Mouse (Mus musculus): ENCODE measurements around the gene Sec62. TPM values are rescaled to one million over a fixed set of nuclear protein-coding genes. Genes with fewer than 3 reads are reported as not detected.

Gene Sec62
- total RNA-seq (2012; rRNA removed): 32.8 and 35.6 TPM in 2 replicates
- 100 to 1,000 TPM in 1 of 2 experiments, 10 to 100 TPM in 1; 75.4 to 171 TPM for polyA plus RNA-seq (2012; ENCODE audit: insufficient read depth in 1 of 2, insufficient read length in 2 of 2, low read depth in 1 of 2, low replicate concordance in 2 of 2, missing spikeins in 1 of 2)

DNA sequence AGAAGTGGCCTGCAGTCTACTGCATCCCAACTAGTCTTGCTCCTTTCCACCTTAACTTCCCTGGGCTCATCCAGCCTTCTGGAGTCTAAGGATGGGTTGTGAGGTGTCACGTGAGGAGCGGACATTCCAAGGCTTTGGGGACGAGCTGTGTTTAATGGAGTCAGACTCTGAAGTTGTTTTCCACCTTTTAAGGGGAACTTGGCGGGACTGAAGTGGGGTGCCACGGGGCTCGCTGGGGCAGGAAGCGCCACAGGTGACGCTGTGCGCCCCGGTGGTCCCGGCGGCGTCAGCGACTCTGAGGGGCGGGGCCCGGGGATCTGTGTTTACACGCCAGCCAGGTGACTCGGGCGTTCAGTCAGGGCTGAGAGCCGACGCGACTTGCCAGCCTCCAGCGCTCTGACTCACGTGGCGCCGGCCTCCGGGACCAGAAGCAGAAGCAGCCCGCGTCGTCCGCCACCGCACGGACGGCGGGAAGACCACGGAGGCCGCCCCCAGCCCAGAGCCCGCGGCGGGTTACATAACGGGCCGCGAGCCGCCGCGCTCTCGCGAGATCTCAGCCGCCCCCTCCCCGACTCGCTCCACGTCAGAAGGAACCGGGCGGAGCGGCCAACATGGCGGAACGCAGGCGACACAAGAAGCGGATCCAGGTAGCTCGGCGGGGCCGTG lies at the start of gene Sec62:
Gene Sec62 (plus strand): TSS at position 139 of the 666 bp plus-strand sequence.
- Histone ChIP-seq H3K27me3 (ENCODE audit: control insufficient read depth in 1 of 2, insufficient read depth in 2 of 2, low read length in 2 of 2) (no peaks in the 10 kb centered on the region), H3K4me3 (ENCODE audit: control insufficient read depth in 1 of 2, insufficient read depth in 1 of 2, low read depth in 2 of 2, low read length in 2 of 2) (peak within 1 kb of the TSS; percentile 62 to 100), H3K27ac (ENCODE audit: control insufficient read depth, low read depth, low read length) (peak within 1 kb of the TSS; percentile 78), H3K9ac (ENCODE audit: control insufficient read depth, low read depth, low read length, poor library complexity, severe bottlenecking) (peak within 1 kb of the TSS; percentile 95), H3K79me2 (ENCODE audit: control insufficient read depth, insufficient read depth, low read length, poor library complexity) (peaks cover 30% of the 10 kb centered on the region), H3K9me3 (replicated peaks; ENCODE audit: insufficient read depth, low read length) (no peaks in the 10 kb centered on the region), H3K36me3 (ENCODE audit: control insufficient read depth in 1 of 2, insufficient read depth in 2 of 2, low read length in 2 of 2) (peaks cover 0 to 29% of the 10 kb centered on the region in 2 experiments; a peak in 2 of 4 replicates), H3K4me1 (ENCODE audit: control insufficient read depth in 1 of 2, insufficient read depth in 2 of 2, low read length in 2 of 2) (peaks cover 16 to 24% of the 10 kb centered on the region in 2 experiments)
- DNase-seq (ENCODE audit: low read depth, low spot score): peak; percentile 94
- peak; percentile 78 for TF ChIP-seq HCFC1 (IDR thresholded peaks at IDR 0.05; ENCODE audit: low read depth, low read length)
- no peak for TF ChIP-seq GABPA (IDR thresholded peaks at IDR 0.05; ENCODE audit: low read depth, low read length)
- TF ChIP-seq RCOR1 (IDR thresholded peaks at IDR 0.05; ENCODE audit: low read depth, low read length): no peak
- peak in 1 of 2 experiments; percentile 56; a peak in 1 of 4 replicates for TF ChIP-seq USF2 (IDR thresholded peaks at IDR 0.05; ENCODE audit: borderline replicate concordance in 1 of 2, insufficient read depth in 1 of 2, low read depth in 1 of 2, low read length in 2 of 2)
- no peak for TF ChIP-seq CTCF (IDR thresholded peaks at IDR 0.05 in 2 of 3, conservative IDR thresholded peaks at IDR 0.05 in 1 of 3; ENCODE audit: control insufficient read depth in 1 of 3, insufficient read depth in 1 of 3, low read depth in 2 of 3, low read length in 3 of 3, poor library complexity in 1 of 3, severe bottlenecking in 1 of 3)
- TF ChIP-seq ETS1 (IDR thresholded peaks at IDR 0.05; ENCODE audit: low read depth, low read length): no peak
- no peak for TF ChIP-seq ELF1 (IDR thresholded peaks at IDR 0.05; ENCODE audit: low read depth, low read length)
- no peak for TF ChIP-seq ZNF384 (IDR thresholded peaks at IDR 0.05; ENCODE audit: low read depth, low read length)
- TF ChIP-seq GATA1 (IDR thresholded peaks at IDR 0.05; ENCODE audit: low read depth, low read length): no peak
- TF ChIP-seq MAZ (IDR thresholded peaks at IDR 0.05; ENCODE audit: low read depth, low read length): peak; percentile 91; the same call in 1 of the 2 replicates
- no peak for TF ChIP-seq RAD21 (IDR thresholded peaks at IDR 0.05; ENCODE audit: low read depth, low read length)
- TF ChIP-seq TAL1 (IDR thresholded peaks at IDR 0.05; ENCODE audit: low read length): no peak
- no peak for TF ChIP-seq POLR2AphosphoS5 (IDR thresholded peaks at IDR 0.05; ENCODE audit: borderline replicate concordance, low read depth, low read length)
- peak; percentile 41; the same call in 1 of the 2 replicates for TF ChIP-seq SIN3A (IDR thresholded peaks at IDR 0.05; ENCODE audit: low read length)
- TF ChIP-seq MAX (IDR thresholded peaks at IDR 0.05; ENCODE audit: low read length): no peak; the same call in 1 of the 2 replicates
- no peak for TF ChIP-seq MYC (IDR thresholded peaks at IDR 0.05; ENCODE audit: low read depth, low read length)
- TF ChIP-seq NELFE (IDR thresholded peaks at IDR 0.05; ENCODE audit: low read depth, low read length): peak; percentile 79
- TF ChIP-seq MEF2A (IDR thresholded peaks at IDR 0.05; ENCODE audit: extremely low read depth, insufficient replicate concordance, low read depth, low read length, poor library complexity, severe bottlenecking): no peak
- no peak for TF ChIP-seq SMC3 (IDR thresholded peaks at IDR 0.05; ENCODE audit: low read depth, low read length)
- TF ChIP-seq BHLHE40 (IDR thresholded peaks at IDR 0.05; ENCODE audit: borderline replicate concordance, low read depth, low read length): peak; percentile 73; the same call in 1 of the 2 replicates
- no peak for TF ChIP-seq NRF1 (IDR thresholded peaks at IDR 0.05; ENCODE audit: insufficient read depth, low read depth, low read length, poor library complexity, severe bottlenecking)
- TF ChIP-seq POLR2A (IDR thresholded peaks at IDR 0.05; ENCODE audit: control insufficient read depth in 1 of 2, insufficient read depth in 1 of 2, low read depth in 1 of 2, low read length in 2 of 2, poor library complexity in 1 of 2): peak in 1 of 2 experiments; percentile 90; a peak in 3 of 4 replicates
- peak in 1 of 2 experiments; percentile 3; a peak in 1 of 4 replicates for TF ChIP-seq EP300 (IDR thresholded peaks at IDR 0.05; ENCODE audit: low read depth in 1 of 2, low read length in 2 of 2)
- TF ChIP-seq ZKSCAN1 (IDR thresholded peaks at IDR 0.05; ENCODE audit: low read depth, low read length): no peak
- TF ChIP-seq E2F4 (IDR thresholded peaks at IDR 0.05; ENCODE audit: borderline replicate concordance, low read depth, low read length): no peak
- TF ChIP-seq ZMIZ1 (IDR thresholded peaks at IDR 0.05; ENCODE audit: low read depth, low read length): peak; percentile 70
- TF ChIP-seq MYB (IDR thresholded peaks at IDR 0.05; ENCODE audit: low read depth, low read length): no peak
- TF ChIP-seq TBP (IDR thresholded peaks at IDR 0.05; ENCODE audit: low read depth, low read length): peak; percentile 74
- no peak; the same call in 1 of the 2 replicates for TF ChIP-seq KAT2A (conservative IDR thresholded peaks at IDR 0.05; ENCODE audit: low read depth, low read length)
- TF ChIP-seq UBTF (IDR thresholded peaks at IDR 0.05; ENCODE audit: borderline replicate concordance, insufficient read depth, low read depth, low read length): no peak
- TF ChIP-seq ZC3H11A (IDR thresholded peaks at IDR 0.05; ENCODE audit: low read depth, low read length): no peak
- TF ChIP-seq POLR2AphosphoS2 (IDR thresholded peaks at IDR 0.05; ENCODE audit: low read length): peak; percentile 90
- TF ChIP-seq MXI1 (IDR thresholded peaks at IDR 0.05; ENCODE audit: low read depth, low read length): no peak; the same call in 1 of the 2 replicates
- no peak for TF ChIP-seq MAFK (IDR thresholded peaks at IDR 0.05; ENCODE audit: borderline replicate concordance, low read depth, low read length)
- peak; percentile 95 for TF ChIP-seq CHD2 (IDR thresholded peaks at IDR 0.05; ENCODE audit: low read length)

Data from MEL (cell line).